Mouse (Mus musculus): ENCODE data around the gene Bbs9. TPM values are rescaled to one million over a fixed set of nuclear protein-coding genes. Genes with fewer than 3 reads are reported as not detected.
A peak's percentile ranks its signal among the peaks of the same experiment; 100 is the strongest.
"Not testable (repeated sequence)": the region's sequence is repeated elsewhere in the genome, so short reads cannot be mapped to it uniquely, and the experiment has no call there.

Bbs9 gene
- polyA plus RNA-seq, 1 experiment from 2014 or later, result 14.9 TPM

DNA sequence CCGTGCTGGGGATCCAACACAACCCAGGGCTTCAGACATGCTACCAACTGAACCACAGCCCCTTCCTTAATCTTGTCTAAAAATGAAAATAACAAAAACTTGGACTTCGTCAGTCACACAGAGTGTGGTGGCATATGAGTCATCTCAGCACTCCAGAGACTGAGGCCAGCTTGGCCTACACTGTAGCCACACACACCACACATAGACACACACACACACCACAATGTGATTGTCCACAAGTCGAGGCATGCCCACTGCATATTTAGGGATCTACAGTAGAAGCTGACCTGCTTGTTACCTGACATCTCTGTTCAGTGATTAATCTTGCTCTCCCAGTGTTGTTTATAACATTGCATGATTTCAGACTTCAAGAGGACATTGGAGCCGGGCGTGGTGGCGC is 26.3 kb upstream of the Bbs9 start:
- no peak for ATAC-seq (ENCODE audit: low read depth)
- H3K27me3 ChIP-seq, result no peaks in the 10 kb centered on the region
- 95% methylated on average over 6 of the region's 6 CpGs for WGBS
- no peaks in the 10 kb centered on the region for H3K4me1 ChIP-seq (replicated peaks)
- H3K36me3 ChIP-seq, result peaks cover 82% of the 10 kb centered on the region
- no peaks in the 10 kb centered on the region for H3K9me3 ChIP-seq
- no peak overlapping the region for H3K27ac ChIP-seq (replicated peaks)
- no peak overlapping the region for H3K9ac ChIP-seq
- H3K4me2 ChIP-seq, result no peak overlapping the region
- no peak overlapping the region for H3K4me3 ChIP-seq

DNA sequence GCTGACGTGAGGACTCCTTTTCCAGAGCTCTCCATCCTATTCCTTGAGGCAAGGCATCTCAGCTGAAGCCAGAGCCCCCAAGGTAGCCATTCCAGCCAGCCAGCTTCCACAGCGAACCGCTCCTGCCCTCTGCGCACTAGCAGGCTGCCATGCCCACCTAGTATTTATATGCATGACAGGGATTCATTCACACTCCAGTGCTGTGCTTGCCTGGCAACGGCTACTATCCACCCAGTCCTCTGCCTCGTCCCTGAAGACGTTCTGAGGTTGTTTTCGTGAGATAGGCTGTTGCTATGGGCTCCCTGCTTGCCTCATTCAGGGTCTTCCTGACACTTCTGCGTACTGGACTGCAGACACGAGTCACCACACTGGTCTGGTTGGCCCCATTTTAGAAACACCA is 22.8 kb upstream of the Bbs9 start:
- no peaks in the 10 kb centered on the region for H3K9me3 ChIP-seq
- no peak overlapping the region for H3K27ac ChIP-seq (replicated peaks)
- peaks cover 100% of the 10 kb centered on the region for H3K36me3 ChIP-seq
- no peaks in the 10 kb centered on the region for H3K27me3 ChIP-seq
- H3K9ac ChIP-seq, result no peak overlapping the region
- 86% methylated on average over 10 of the region's 10 CpGs for WGBS
- H3K4me3 ChIP-seq, result no peak overlapping the region
- no peak overlapping the region for H3K4me2 ChIP-seq
- no peak for ATAC-seq (ENCODE audit: low read depth)
- H3K4me1 ChIP-seq (replicated peaks), result no peaks in the 10 kb centered on the region

DNA sequence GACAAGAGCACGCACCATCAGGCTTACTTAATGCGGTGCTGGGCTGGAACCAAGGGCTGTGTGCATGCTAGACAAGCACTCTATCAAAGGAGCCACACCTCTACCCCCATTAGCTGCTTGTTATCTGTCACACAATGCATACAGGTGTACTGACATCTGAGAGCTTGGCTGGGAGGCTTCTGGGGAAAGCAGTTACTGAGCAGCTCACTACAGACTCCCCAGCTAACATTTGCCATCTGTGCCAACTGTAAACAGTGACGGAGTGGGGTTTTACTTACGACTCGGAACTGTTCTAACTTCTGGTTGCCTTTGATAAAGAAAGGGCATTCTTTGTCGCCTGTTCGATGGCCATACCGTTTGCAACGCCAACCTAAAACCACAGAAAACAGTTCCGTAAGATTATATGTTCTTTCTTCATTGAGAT is 22.0 kb upstream of the Bbs9 start:
- no peak overlapping the region for H3K4me3 ChIP-seq
- ATAC-seq (ENCODE audit: low read depth), result no peak
- WGBS, result 97% methylated on average over 10 of the region's 10 CpGs

DNA sequence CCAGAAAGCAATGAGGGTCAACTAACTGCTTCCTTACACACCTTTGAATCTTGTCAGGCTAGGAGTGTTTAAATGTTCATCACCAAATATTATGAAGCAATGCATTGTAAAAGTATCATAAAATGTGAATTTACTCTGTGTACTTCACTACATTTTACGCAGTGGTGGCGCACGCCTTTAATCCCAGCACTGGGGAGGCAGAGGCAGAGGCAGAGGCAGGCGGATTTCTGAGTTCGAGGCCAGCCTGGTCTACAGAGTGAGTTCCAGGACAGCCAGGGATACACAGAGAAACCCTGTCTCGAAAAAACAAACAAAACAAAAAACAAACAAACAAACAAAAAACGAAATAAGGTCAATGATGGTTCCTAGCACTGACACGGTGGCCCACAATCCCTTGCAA is 21.5 kb upstream of the Bbs9 start, which contains the start of gene Gm17545:
Gene Gm17545 (plus strand): TSS at position 301 of the 400 bp plus-strand sequence.
- not testable (repeated sequence) for H3K27ac ChIP-seq (replicated peaks); H3K4me3 ChIP-seq; H3K9ac ChIP-seq; ATAC-seq (ENCODE audit: low read depth); H3K9me3 ChIP-seq; H3K4me2 ChIP-seq; H3K27me3 ChIP-seq; H3K4me1 ChIP-seq (replicated peaks)
- 95% methylated on average over 8 of the region's 8 CpGs for WGBS
- peaks cover 91% of the 10 kb centered on the region for H3K36me3 ChIP-seq

More for the DNA sequence above, 22.0 kb upstream of the Bbs9 start:
- H3K4me2 ChIP-seq, result no peak overlapping the region
- H3K27ac ChIP-seq (replicated peaks), result no peak overlapping the region
- H3K36me3 ChIP-seq, result peaks cover 96% of the 10 kb centered on the region
- no peak overlapping the region for H3K9ac ChIP-seq
- no peaks in the 10 kb centered on the region for H3K9me3 ChIP-seq
- no peaks in the 10 kb centered on the region for H3K4me1 ChIP-seq (replicated peaks)
- H3K27me3 ChIP-seq, result no peaks in the 10 kb centered on the region

DNA sequence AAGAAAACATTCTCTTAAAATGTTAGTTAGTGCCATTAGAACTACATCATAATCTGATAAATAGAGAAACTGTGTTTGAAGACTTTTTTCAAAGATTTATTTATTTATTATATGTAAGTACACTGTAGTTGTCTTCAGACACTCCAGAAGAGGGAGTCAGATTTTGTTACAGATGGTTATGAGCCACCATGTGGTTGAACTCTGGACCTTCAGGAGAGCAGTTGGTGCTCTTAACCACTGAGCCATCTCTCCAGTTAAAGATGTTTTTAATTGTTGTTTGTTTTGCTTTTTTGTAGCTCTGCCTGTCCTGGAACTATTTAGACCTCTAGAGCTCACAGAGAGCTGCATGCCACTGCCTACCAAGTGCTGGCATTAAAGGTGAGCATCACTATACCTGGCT is 20.5 kb upstream of the Bbs9 start:
- Histone ChIP-seq H3K27me3 (no peaks in the 10 kb centered on the region), H3K27ac (replicated peaks) (no peak overlapping the region), H3K4me2 (no peak overlapping the region), H3K4me3 (no peak overlapping the region), H3K4me1 (replicated peaks) (no peaks in the 10 kb centered on the region), H3K9ac (no peak overlapping the region), H3K9me3 (no peaks in the 10 kb centered on the region), H3K36me3 (peaks cover 81% of the 10 kb centered on the region)
- ATAC-seq (ENCODE audit: low read depth), result no peak

DNA sequence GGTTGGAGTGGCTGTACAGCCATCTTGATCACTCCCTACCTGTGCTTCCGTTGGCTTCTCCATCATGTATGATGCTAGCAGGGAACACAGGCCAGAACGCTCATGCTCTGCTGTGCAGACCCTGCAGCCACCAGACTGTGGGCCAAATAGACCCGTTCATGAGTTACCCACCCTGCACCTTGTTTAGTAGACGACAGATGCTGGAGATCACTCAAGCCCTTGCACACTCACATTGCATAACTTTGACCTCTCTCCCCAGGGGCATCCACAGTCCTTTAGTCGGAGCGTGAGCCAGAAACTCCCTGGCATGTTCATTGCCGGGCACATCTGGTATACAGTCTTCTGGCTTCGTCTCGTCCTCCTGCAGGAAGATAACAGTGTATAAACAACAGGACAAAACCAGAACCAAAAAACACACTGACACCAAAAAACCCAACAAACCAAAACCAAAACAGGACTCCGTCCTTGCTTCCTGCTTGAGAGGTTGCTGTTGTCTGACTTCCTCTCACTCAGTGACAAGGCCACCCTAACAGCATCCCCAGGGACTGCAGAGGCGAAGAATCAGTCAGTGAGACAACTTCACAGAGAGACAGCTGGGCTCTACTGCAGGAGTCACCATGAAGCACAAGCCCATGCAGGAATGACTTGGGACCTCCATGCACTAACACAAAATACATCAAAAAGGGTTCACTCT is 18.2 kb upstream of the Bbs9 start:
- no peak overlapping the region for H3K9ac ChIP-seq
- H3K9me3 ChIP-seq, result no peaks in the 10 kb centered on the region
- no peak for ATAC-seq (ENCODE audit: low read depth)
- H3K36me3 ChIP-seq, result peaks cover 74% of the 10 kb centered on the region
- no peaks in the 10 kb centered on the region for H3K27me3 ChIP-seq
- no peaks in the 10 kb centered on the region for H3K4me1 ChIP-seq (replicated peaks)
- H3K27ac ChIP-seq (replicated peaks), result no peak overlapping the region
- H3K4me3 ChIP-seq, result no peak overlapping the region
- no peak overlapping the region for H3K4me2 ChIP-seq
- 88% methylated on average over 11 of the region's 11 CpGs for WGBS

DNA sequence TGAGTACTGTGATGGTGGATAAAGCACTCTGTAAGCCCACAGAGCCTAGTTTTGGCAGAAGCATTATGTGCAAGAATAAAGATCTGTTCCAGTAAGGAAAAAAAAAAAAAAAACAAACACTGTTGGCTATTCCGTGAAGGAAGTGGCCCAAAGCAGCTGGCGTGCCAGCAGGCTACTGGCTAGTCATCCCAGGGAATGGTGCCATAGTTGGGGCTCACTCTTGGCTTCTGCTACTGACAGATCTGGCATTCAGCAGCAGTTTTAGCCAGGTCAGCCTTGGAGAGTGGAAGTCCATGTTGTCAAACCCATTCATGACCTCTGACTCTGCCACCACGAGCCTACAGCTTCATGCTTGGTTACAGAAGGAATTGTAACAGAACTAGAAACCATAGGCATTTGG is 13.6 kb upstream of the Bbs9 start:
- H3K4me2 ChIP-seq, result no peak overlapping the region
- no peaks in the 10 kb centered on the region for H3K27me3 ChIP-seq
- WGBS, result 93% methylated on average over 3 of the region's 3 CpGs
- peaks cover 7% of the 10 kb centered on the region; the same call in 1 of the 2 replicates for H3K4me1 ChIP-seq (replicated peaks)
- peaks cover 46% of the 10 kb centered on the region for H3K36me3 ChIP-seq
- H3K27ac ChIP-seq (replicated peaks), result no peak overlapping the region
- H3K9ac ChIP-seq, result no peak overlapping the region
- H3K4me3 ChIP-seq, result no peak overlapping the region
- no peak for ATAC-seq (ENCODE audit: low read depth)
- no peaks in the 10 kb centered on the region for H3K9me3 ChIP-seq

DNA sequence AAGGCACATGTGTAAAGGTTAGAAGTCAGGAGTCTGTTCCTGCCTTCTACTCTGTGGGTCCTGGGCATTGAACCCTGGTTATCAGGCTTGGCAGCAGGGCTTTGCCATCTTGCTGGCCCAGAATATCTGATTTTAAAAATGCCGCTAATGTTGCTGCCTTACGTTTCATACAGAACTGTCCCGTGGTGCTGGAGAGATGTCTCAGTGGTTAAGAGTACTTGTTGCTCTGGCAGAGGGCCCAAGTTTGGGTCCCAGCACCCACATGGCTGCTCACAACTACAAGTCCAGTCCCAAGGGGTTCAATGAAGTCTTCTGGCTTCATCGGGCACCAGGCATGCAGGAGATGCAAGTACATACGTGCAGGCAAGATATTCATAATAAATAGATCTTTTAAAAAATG is 9.3 kb upstream of the Bbs9 start:
- ATAC-seq (ENCODE audit: low read depth), result no peak
- Histone ChIP-seq H3K9me3 (no peaks in the 10 kb centered on the region), H3K4me2 (no peak overlapping the region), H3K27ac (replicated peaks) (no peak overlapping the region), H3K4me1 (replicated peaks) (peaks cover 14% of the 10 kb centered on the region; the same call in 1 of the 2 replicates), H3K36me3 (peaks cover 28% of the 10 kb centered on the region), H3K27me3 (no peaks in the 10 kb centered on the region), H3K9ac (no peak overlapping the region), H3K4me3 (no peak overlapping the region)
- 97% methylated on average over 5 of the region's 5 CpGs for WGBS

DNA sequence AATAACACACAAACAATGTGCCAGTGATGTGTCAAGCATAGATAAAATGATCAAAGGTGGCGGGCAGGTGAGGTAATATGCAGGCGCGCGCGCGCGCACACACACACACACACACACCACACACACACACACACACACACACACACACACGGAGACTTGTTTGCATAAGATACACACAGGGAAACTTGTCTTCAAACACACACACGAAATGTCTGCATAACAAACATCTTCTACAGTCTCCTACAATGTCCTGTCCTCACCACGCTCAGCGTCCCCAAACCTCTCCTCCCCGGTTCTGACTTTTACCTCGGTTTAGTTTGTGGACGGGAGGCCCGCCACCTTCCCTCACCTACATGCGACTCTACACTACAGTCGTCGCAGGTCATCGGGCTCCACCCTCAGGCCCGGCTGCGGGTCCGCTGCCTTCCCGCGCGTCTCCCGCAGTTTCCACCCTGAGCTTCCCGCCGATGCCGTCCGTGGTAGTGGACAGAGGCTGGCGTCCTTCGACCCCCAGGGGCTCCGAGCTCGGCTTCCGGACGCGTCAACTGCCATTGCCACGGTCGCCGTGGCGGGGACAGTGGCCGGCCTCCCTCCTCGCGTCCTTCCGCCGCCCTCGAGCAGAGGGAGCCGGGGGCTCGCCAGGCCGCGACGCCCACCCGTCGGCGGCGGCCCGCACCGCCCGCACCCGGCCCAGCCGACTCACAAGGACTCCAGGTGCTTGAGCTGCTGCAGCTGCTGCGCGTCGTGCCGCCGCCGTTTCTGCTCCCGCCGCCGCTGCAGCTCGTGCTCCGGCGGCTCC is 7.9 kb upstream of the Bbs9 start:
- Histone ChIP-seq H3K27me3 (no peaks in the 10 kb centered on the region), H3K4me3 (peak overlapping the region; percentile 70), H3K27ac (replicated peaks) (peak overlapping the region; percentile 96), H3K4me1 (replicated peaks) (peaks cover 14% of the 10 kb centered on the region; the same call in 1 of the 2 replicates), H3K36me3 (peaks cover 17% of the 10 kb centered on the region), H3K4me2 (peak overlapping the region; percentile 75), H3K9ac (peak overlapping the region; percentile 91), H3K9me3 (no peaks in the 10 kb centered on the region)
- WGBS, result 2% methylated on average over 67 of the region's 73 CpGs
- ATAC-seq (ENCODE audit: low read depth), result peak; percentile 77

DNA sequence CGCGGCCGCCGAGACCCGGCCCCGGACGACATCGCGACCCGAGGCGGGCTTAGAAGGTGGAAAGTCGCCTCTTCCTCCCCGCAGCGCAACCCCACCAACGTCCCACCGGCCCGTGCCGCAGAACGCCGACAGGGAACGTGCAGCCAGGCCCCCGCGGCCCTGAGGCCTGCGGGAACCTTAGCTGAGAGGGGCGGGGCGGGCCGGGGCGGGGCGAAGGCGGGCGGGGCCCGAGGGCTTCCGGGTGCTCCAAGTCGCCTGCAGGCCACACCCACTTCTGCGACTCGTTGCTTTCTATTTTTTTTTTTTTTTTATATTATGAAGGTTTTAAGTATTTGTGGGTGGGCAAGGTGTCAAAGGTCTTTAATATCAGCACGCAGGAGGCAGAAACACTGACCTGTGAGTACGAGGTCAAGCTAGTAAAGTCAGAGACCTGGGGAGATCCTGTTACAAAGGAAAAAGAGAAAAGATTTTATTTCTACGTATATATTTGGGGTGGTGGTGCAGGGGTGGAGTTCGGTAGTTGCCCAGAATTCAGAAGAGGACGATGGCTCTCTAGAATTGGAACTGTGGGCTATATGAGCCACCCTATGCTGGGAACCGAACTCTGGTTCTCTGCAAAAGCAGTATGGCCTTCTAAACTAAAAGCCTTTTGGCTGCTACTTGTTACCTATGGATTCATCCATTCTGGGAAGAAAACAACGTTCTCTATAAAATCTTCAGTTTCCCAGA is 7.2 kb upstream of the Bbs9 start:
- peak overlapping the region; percentile 91 for H3K9ac ChIP-seq
- H3K4me1 ChIP-seq (replicated peaks), result peaks cover 14% of the 10 kb centered on the region; the same call in 1 of the 2 replicates
- peak; percentile 92 for ATAC-seq (ENCODE audit: low read depth)
- H3K27ac ChIP-seq (replicated peaks), result peak overlapping the region; percentile 96
- H3K9me3 ChIP-seq, result no peaks in the 10 kb centered on the region
- H3K36me3 ChIP-seq, result peaks cover 16% of the 10 kb centered on the region
- peak overlapping the region; percentile 70 for H3K4me3 ChIP-seq
- no peaks in the 10 kb centered on the region for H3K27me3 ChIP-seq
- H3K4me2 ChIP-seq, result peak overlapping the region; percentile 75
- 5% methylated on average over 33 of the region's 43 CpGs for whole genome bisulfite sequencing

DNA sequence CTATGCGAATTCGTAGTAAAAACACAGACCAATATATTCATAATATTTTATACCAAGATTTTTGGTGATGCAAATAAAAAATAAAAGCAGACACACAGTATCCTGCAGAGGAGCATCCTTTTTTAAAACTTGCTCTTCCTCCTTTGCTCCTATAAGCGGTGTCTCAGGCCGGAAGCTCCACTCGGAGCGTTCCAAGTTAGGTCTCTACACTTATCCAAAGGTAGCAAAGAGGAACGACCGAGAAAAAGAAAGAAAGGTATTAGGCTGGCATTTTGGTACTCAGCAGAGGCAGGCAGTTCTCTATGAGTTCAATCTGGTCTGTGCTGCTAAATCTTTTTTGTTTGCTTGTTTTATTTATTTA is 6.6 kb upstream of the Bbs9 start:
- H3K27me3 ChIP-seq, result no peaks in the 10 kb centered on the region
- WGBS, result 80% methylated on average over 8 of the region's 8 CpGs
- H3K4me2 ChIP-seq, result no peak overlapping the region
- H3K4me1 ChIP-seq (replicated peaks), result peaks cover 14% of the 10 kb centered on the region; the same call in 1 of the 2 replicates
- H3K9me3 ChIP-seq, result no peaks in the 10 kb centered on the region
- no peak overlapping the region for H3K4me3 ChIP-seq
- no peak overlapping the region for H3K9ac ChIP-seq
- H3K36me3 ChIP-seq, result peaks cover 14% of the 10 kb centered on the region
- H3K27ac ChIP-seq (replicated peaks), result no peak overlapping the region
- ATAC-seq (ENCODE audit: low read depth), result no peak

DNA sequence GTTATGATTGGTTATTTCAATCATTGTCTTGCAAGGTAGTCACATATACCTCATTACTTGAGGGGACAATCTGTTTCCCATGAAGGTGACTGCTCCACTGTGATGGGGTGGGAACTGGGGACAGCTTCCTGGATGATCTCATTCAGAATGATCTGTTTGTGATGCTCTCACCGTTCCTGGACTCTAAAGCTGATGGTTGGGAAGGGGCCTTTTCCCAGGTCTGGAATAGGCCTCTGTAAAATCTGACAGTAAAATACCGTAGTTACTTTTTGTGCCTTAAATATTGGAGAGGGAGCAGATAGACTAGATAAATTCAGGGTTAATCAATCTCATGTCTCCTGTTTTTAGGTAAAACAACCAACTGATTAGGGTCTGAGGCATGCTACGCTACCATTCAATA is 5.9 kb upstream of the Bbs9 start, which contains the start of gene Rp9:
Gene Rp9 (minus strand): TSS at position 101 of the 400 bp plus-strand sequence.
- Histone ChIP-seq H3K9ac (peak within 1 kb of the TSS; percentile 91), H3K4me3 (peak within 1 kb of the TSS; percentile 70), H3K27ac (replicated peaks) (0 out of 2 replicates have a peak within 1 kb of the TSS, but pooled peaks have one; percentile 96), H3K9me3 (no peaks in the 10 kb centered on the region), H3K27me3 (no peaks in the 10 kb centered on the region), H3K4me1 (replicated peaks) (peaks cover 14% of the 10 kb centered on the region; the same call in 1 of the 2 replicates), H3K36me3 (peaks cover 8% of the 10 kb centered on the region), H3K4me2 (peak within 1 kb of the TSS; percentile 75)
- ATAC-seq (ENCODE audit: low read depth), result no peak
- WGBS, result 91% methylated on average over 3 of the region's 3 CpGs
